Mouse (Mus musculus) telencephalon, adult 2 months (tissue): ENCODE measurements around the gene Arhgef1.

Experiments
- DNase-seq: peaks from one replicate; pipeline ENCODE4 v3.0.0-alpha.2; 2011; ENCODE audit warnings: low read depth, low spot score

Arhgef1 gene

DNA sequence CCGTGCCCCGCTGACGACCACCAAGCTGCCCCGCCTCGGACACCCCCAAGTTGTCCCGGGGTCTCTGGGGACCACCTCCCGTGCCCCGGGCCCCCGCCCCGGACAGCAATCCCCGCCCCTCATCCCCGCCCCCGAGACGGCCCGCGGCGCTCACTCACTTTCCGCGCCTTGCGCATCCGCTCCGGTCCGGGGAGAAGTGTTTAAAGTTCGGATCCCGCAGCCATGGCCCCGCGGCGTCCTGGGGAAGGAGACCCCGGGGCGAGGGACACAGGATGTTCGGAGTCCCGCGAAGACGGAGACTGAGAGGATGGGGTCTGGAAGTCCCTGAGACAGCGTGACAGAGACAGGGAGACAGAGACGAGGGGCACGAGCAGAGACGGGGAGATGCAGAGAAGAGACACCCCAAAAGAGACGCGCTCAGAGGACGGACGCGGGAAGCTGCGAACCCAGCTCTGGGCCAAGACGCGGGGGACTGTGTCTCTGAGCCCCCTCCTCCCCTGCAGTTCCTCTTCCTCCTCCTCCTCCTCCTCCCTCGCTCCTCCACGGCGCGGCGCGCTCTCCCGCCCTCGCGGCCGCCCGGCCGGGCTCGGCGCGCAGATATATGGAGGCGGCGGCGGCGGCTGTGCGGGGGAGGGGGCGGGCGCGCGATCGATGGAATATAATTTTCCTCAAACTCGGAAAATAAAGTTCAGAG, 41.7 kb downstream of the Arhgef1 start, which contains the start of gene Gm4881:
Gm4881 (minus strand) TSS at position 238 of the 694 bp plus-strand sequence.
- DNase-seq = no peak

DNA sequence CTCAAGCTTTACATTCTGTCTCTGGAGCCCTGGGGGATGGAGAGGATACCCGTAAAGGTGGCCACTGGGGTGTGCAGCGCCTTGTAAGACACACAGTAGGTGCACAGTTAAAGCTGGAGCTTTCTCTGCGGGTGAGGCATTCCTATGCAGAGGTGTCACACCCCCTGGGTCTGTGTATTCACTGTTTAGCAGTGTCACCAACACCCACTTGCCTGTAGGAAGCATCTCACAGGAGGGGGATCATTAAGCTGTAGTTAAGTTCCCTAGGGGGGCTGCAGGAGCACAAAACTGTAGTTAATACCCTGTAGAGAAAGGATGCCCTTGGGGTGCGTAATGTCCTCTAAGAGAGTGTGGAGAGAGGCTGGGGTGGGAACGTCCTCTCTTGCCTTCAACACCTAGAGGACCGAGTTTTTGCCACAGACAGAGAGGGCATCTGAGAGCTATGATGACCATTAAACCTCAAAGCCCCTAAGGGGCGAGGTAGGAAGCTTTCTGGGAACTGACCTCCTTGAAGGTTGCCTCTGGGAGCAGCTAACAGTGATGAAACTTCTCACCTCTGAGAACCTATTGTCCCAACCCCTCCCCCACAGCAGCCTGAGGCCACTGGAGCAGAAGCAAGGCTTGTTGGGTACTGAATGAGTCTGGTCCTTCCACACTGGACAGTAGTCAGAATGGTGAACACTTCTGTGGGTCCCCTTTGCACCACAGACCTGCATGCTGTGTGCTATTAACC, 44.8 kb downstream of the Arhgef1 start:
- DNase-seq = no peak

DNA sequence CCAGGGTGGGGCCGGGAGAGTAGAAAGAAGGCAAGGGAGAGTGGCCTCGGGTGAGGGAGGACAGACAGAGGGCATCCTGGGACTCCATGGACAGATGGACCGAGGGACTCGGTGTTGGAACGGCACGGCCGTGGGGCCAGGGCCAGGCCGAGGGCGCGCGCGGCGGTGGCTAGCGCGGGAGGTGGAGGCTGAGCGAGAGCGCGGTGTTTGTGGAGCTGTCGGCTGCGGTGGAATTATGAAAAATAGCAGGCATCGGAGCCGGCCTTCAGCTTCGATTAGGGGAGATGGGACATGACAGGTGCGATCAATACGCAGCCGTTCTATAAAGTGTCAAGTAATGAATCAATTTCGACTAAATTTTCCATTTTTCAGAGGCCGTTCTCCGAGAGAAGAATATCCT, 46.1 kb downstream of the Arhgef1 start:
- no peak for DNase-seq

DNA sequence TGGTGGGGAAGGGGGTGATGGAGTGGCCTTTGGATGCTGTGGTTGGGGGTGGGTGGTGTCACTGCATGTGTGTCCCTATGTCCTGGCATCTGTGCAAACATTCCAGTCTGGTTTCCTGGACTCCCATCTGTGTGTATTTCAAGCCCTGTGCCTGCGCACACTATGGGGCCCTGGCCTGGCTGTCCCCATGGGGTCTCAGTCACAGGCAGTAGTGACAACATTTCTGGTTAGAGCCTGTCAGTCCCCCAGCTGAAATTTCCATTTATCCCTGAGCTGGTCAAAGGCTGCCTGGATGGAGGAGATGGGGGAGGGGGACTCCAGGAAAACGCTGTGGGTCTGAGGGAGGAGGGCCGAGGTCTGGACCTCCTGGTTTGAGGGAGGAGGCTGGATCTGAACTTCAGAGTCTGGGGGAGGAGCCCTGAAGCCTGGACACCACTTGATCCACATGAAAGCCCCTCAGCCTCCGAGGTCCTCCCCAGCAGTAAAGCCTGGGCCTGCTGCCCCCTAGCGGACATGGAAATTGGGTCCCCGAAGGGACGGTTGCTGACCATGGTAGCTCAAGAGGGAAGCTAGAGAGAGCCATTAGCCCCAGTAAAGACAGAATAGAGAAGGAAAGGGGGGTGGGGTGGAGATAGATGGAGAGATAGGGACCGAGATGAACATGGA, 47.4 kb downstream of the Arhgef1 start:
- DNase-seq = no peak

DNA sequence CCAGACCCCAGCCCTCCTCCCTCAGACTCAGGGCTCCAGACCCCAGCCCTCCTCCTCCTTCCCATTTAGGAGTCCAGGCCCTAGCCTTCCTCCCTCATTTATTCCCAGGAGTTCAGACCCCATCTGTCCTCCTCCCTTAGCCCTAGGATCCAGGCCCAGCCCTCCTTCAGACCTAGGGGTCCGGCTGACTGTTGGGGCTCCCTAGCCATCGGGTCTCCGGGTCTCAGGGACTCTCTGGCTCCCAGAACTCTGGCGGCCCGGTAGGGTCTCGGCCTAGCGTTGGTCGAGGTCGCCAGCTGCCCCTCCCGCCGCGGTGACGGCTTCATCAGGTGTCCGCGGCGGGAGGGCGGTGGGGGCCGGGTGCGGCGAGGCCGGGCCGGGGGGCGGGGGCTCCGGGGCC, 51.3 kb downstream of the Arhgef1 start:
- DNase-seq = no peak

DNA sequence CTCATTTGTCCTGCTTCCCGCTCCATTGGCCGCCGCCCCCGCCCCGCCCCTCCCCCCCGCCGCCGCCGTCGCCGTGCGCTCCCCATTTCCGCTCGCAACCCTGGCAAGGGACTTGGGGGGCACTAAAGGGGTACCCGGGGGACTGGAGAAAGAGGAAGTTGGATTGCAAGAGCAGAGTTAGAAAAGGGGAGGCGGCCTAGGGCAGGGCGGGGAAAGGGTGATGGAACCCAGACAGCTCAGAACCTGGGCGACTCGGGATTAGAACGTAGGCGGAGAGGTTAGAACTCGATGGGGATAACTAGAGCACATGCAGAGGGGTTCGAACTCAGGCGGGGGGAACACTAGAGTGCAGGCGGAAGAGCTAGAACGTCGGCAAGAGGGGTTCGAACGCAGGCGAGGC, 51.7 kb downstream of the Arhgef1 start:
- DNase-seq = no peak

DNA sequence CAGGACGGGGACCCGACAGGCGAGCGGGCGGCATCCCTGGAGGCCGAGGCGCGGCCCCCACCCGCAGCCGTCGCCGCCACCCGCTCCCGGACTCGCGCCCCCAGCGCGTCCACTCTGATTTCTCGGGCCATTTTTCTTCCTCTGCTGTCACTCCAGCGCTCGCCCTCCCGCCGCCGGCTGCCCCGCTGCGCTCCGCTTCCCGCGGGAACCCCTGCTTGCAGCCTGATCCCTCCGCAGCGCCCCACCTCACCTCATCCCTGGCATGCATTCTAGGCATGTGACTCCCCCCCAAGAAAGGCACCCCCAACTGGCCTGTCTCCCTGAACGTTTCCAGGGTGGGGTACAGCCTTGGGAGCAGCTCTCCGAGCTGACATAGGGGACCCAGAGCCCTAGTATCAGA, 52.5 kb downstream of the Arhgef1 start:
- DNase-seq = no peak

DNA sequence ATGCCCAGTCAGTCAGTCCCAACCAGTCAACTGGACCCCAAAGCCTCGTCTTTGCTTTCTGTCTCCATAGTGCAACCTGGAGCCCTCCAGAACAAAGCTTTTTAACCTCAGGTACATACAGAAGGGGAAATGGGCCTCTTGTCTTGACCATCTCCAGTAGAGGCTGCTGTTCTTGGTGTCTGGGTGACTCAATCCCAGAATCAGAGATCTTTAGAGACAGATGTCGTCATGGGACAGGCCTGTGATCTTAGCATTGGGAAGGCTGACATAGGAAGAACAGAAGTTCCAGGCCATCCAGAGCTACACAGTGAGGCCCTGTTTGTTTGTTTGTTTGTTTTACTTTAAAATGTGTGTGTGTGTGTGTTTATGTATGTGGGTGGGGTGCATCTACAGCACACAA, 61.6 kb downstream of the Arhgef1 start:
- no peak for DNase-seq

DNA sequence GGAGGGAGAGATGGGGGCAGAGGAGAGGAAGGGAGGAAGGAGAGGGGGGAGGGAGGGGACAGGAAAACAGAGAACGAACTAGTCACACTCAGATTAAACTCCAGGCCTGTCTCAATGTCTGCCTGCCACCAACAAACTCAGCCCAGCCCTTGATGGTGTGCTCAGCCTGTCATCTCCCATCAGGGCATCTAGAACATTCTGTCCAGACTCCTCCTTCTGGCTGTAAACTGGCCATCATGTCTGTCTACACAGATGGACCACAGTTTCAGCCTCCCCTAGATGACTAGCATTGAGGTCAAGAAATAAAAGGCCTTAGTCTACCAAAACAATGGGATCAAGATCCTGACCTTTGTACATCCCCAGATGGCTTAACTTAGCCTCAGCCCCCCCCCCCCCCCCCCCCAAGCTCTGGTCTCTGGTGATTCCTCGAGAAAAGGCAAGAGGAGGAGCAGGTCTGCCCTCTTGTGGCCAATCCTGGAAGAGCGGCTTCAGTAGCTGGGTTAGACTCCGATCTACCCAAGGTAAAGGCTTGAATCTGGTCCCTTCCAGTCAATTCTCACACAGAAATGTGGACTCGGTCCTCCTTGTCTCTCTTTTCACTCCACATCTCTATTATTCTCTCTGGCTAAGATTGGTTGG, 62.3 kb downstream of the Arhgef1 start:
- DNase-seq = no peak

DNA sequence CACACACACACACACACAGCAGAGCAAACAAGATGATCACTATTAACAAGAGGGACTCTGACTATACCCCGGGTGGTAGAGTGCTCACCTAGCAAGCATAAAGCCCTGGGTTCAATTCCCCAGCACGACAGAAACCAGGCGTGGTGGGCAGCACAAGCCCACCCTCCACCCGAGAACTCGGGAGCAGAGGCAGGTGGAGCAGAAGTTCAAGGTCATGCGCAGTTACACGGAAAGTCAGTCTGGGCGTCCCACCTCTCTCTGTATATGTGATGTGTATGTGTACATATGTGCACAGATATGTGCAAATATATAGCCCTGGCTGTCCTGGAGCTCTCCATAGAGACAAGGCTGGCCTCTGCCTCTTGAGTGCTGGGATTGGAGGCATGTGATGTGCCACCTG, 65.3 kb downstream of the Arhgef1 start:
- DNase-seq = no peak

DNA sequence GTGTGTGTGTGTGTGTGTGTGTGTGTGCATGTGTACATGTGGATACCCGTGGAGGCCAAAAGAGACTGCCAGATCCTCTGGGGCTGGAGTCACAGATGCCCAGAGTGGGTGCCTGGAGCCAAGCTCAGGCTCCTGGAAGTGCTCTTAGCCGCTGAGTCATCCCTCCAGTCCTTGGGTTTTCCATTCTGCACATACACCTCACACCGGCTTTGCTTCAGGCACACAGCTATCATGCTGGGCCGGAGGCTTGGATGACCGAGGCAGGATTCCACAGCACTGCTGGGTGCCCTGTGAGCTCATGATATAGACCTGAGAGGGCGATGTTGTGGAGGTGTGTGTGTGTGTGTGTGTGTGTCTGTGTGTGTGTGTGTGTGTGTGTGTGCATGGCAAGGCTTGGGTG, 65.8 kb downstream of the Arhgef1 start:
- no peak for DNase-seq

DNA sequence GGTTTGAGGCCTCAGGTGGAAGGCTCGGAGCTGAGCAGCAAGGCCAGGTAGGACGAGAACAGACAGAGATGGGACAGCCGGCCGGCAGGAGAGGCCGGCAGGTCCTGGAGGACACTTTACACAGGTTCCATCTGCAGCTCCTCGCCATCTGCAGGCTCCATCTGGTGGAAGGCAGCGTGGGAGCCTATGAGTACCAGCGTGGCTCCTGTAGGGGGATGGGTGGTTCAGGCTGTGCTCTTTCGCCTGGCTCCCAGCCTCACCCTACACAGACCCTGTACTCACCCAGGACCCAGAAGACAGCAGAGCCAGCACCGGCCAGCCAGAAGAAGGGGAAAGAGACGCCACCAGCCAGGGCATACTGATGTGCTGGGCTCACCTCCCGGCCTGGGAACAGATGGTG, 67.1 kb downstream of the Arhgef1 start:
- DNase-seq = no peak

DNA sequence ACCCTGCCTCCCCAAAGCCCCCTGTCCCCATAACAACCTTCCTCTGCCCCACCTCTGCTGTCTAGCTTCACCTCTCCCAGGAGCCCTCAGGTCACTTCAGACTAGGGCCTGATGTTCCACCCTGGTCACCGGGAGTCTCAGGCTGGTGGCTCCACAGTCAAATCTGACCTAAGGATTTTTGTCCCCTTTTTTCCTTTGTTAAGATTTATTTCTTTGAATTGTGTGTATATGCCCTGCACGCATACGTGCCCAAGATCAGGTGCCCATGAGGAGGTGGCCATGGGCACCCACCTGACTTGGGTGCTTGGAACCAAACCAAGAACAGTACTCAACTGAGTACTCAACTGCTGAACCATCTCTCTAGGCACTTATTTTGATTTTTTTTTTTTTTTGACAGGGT, 67.6 kb downstream of the Arhgef1 start:
- DNase-seq = no peak

DNA sequence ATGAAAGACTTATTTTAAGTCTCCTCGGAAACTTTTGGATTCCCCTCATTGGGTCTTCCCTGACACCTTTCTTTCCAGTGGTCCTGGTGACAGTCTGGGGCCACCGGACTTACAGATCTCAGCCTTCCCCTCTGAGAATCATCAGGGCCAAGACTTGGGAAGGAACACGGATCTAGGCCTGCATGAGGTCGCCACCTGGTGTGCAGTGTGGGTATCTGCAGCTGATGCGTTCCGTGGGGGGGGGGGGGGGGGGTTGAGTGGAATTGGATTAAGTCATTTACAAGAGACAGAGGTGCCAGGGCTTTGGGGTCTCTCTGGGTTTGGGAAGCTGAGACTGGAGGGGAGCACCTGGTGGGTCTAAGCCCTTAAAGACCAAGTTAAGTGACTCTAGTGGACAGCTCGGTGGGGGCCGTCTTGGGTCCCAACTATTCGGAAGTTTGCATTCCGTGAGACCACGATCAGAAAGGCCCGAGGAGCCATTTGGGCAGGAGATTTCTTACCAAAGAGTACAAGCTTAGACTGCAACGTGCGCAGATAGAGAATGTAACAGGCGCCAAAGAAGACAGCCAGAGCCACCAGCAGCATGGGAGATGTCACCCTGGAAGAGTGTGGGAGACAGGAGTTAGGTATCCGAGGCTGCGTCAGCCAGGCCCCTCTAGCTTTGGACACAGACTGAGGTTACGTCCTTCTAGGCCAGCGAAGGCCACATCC, 68.7 kb downstream of the Arhgef1 start:
- no peak for DNase-seq

DNA sequence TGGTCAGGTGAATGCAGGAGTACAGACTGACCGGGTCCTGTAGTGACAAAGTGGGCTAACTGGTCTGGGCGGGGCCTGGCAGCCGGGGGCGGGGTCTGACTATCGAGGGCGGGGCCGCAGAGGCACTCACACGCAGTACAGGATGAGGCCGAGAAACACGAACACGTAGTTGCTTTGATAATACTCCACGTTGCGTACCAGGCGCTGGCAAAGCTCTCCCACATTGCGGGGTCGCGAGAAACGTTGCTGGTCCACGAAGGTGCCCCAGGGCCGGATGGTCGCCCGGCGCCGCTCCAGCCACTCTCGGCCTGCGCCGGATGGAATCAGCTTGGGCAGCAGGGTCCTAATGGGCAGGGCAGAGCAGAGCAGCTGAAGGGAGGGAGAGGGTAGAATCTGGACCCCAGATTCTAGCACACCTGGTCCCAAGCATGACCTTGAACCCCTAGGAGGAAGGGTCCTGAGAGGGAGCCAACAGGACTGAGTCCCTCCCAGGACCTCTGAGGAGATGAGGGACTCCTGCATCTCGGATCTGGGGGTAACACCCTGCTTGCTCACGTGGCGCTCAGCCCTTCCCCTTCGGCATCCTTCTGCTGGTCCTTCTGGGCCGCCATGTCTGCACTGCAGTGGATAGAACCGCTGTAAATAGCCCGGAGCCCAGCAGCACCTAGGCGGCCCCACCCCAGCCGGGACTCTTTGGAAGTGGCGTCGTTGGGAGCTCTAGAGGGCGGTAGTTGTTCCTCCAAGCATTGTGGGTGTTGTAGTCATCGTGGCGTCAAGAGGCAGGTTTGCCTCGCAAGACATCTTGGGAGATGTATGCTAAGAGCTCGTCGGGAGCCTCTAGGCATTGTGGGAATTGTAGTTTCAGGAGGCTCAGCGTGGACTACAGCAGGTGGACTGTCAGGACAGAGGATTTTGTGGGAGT, 69.5 kb downstream of the Arhgef1 start, which contains the start of gene Rabac1:
Rabac1 (minus strand) TSS at position 783 of the 922 bp plus-strand sequence.
- DNase-seq = peak; percentile 96

DNA sequence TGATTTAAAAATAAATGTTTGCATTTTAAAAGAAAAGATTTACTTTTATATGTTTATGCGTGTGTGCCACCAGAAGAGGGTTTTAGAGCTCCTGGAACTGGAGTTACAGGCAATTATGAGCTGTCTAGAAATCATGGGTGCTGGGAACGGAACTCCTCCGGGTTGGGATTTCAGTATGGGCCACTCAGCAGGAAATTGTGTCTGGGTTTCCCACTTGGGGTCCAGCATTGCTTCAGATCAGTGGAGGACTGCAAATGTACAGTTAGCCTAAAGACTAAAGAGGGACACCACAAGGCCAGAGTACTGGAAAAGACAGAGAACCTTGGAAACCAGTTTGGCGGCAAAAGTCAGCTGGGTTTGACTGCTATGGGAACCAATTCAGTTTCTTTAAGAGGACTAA, 70.5 kb downstream of the Arhgef1 start:
- DNase-seq = no peak

DNA sequence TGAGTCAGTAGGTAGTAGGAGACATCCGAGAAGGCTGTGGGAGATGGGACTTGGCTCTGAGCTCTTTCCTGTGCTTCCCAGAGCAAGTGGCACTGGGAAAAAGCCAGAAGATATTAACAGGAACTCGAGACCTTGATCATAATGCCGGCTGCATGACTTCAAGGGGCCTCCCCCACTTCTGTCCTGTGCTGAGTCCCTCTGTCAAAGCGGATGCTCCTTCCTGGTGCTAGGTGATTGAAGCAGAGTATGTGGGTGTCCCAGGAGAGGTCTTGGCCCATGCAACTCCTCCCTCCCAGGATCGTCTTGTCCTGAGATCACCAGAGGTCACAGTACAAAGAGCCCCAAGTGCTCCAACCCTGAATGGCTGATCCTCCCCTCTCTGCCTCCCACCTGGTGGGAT, 71.2 kb downstream of the Arhgef1 start:
- DNase-seq = no peak

DNA sequence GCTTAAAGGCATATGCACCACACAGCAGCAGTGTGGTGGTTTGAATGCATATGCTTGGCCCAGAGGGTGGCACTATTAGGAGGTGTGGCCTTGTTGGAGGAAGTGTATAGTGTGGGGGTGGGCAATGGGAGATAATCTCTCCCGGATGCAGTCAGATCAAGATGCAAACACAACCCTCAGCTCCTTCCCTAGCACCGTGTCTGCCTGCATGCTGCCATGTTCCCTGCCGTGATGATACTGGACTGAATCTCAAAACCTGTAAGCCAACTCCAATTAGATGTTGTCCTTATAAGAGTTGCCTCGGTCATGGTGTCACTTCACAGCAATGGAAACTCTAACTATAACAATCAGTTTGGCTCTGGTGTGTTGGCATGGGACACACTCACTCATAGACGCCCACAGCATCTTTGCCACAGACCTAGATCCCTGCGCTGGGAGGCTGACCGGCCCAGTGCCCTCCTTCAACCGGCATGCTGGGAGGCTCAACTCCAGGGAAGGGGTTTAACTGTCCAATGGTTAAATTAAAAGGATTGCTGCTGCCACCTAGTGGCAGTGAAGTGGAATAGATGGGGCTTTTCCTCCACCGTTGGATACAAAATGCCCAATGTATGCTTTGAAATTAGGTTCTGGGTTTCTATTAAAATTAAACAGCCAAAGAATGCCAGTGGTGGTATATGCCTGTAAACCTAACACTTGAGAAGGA, 72.3 kb downstream of the Arhgef1 start:
- DNase-seq = no peak
